Mouse (Mus musculus) right cerebral cortex, postnatal 4 days (tissue): ENCODE measurements around the gene Cd9.

Experiments used
- DNase-seq: peaks from one replicate; pipeline ENCODE4 v3.0.0-alpha.2; 2022

The Cd9 gene

DNA sequence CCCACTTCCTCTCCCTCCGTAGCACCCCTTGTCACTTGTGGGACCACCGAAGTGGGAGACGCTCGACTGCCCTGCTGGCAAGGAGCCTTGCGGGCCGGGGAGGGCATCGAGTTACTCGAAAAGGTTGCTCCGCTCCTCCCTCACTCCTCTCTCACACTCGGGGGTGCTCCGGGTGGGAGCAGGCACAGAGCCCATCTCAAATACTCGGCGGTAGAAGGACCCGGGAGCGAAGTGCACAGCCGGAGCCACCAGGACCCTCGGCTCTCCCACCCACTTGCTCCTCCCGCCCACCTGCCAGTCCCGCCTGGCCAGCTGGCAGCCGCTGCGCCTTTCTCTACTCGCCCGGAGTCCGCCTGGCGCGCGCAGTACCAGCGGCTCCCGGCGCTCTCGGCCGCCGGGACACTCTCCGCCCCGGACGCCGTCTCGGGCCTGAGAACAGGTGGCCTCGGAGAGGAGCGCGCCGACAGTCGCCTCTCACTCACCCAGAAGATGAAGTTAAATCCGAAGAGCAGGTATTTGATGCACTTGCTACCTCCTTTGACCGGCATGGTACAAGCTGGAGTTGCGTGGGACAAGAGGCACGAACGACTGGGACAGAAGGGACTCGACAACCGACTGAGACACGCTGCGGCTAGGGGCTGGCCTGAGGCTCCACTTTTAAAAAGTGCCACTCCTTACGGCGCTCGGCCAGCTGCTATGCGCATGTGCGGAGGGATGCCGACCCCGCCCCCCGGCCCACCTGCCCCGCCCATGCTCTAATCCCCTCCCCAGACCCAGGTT, at the start of gene Cd9:
Gene Cd9 (minus strand): TSS at position 700 of the 780 bp plus-strand sequence.
- DNase-seq = peak; percentile 72

DNA sequence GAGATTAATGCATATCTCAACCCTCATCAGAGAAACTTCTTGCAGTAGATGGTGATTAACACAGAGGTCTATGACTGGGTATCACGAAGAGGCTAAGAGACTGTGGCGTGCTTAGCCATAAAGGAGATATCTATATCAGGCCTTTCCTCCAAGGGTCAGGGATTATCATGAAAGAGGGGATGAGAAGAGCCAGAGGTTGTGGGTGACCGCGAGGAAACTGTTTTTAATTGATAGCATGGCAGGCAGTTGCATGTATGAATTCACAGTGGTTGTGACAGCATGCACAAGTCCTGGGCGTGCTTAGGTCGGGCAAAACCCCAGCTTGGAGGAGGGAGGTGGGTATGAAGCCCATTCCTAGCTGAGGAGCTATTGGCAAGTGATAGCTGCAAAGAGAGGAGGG, 46.7 kb upstream of the Cd9 start:
- no peak for DNase-seq

DNA sequence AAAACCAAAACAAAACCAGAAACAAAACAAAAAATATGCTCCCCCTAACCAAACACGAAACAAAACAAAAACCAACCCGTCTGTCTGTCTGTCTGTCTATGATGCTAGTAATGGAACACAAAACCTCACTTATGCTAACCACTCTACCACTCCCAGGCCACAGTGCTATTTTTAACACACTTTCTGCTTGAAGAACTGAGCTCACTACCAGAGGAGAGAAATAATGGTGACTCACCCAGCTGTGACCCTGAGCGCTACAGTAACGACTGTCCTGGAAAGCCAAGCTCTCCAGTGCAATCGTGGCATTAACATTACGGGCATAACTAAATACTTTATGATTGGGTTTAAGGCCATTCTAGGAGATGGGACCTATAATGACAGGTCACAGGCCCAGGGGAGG, 46.2 kb upstream of the Cd9 start:
- DNase-seq = no peak

DNA sequence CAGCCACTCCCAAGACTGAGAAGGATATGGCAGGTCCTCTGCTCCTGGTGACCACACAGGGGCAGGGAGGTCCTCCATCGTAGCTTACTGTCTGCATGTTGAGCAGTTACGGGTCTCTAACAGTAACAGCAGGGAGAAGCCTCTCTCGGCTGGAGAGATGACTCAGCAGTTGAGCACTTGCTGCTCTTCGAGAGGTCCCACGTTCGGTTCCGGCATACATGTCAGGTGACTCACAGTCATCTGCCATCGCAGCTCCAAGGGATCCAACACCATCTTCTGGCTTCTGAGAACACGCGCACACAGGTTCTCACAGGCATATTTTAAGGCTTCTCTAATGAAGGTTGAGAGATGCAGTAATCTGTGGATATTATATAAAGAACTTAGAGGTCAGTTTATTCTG, 45.6 kb upstream of the Cd9 start:
- no peak for DNase-seq

DNA sequence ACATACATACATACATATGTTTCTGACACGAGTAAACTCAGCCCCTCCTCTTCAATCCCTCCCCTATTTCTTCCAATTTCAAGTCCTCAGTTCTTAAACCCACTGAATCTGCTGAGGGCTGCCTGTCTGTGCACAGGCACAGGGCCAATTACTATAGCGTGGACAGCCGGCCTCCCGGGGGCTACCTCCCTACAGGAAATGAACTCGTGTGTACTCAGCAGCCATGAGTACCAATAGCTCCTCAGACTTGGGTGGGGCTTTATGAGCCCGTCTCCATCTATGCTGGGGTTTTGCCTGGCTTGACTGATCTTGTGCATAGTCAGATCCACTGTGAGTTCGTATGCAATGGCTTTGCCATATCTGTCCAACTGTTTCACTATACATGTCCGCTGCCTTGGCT, 44.8 kb upstream of the Cd9 start:
- DNase-seq = no peak

DNA sequence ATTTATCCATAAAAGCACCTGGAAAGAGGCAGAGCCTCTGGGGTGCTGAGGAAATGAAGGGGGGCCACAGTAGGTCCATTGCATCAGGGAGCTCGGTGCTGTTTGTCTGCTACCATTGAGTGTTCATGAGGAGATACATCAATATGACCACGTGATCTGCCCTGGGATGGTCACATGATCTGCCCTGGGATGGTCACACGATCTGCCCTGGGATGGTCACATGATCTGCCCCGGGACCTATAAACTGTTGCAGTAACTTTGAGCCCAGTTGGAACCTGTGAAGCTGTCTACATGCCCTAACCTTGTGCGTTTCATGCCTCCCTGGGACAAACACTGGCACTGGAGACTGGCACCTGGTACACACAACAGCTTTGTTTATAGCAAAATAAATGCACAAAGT, 43.9 kb upstream of the Cd9 start:
- DNase-seq = no peak

DNA sequence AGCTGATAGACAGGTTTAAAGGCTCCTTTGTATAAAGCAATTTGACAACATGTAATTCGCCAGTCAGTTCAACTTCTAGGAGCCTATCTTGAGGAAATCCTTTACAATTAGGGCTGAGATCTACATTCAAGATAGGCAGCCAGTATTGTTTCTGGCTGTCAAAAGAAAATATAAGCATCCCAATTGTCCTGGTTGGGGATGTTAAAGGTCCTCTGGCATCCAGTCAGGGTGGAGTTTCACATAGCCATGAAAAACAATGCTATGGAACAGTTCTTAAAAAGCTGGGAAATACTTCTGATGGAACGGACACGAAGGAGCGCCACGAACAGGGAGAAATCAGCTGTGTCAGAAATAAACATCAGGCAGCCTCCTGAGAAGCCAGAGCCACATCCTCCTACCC, 40.4 kb upstream of the Cd9 start:
- DNase-seq = no peak

DNA sequence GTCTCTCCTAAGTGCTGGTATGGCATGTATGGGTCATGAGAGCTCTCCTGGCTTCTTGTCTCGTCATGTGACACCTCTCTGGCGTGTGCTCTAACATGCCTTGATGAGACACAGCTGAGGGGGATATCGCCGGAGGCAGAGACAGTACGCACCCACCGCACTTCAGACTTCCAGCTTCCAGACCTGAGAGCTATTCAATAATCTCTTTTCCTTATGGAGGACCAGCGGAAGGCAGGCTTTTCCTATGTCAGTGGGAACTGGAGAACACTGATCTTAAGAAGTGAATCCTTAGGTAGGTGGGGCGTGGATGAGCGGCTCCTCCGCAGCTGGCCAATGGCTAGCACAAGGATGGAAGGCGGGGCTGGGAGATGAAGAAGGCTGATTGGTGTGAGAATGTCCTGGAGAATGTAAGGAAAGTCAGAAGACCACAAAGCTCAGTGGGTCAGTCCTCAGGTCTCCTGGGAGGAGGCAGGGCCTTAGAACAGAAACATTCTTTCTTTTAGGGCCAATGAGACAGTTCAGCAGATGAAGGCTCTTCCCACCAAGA, 38.6 kb upstream of the Cd9 start:
- no peak for DNase-seq

DNA sequence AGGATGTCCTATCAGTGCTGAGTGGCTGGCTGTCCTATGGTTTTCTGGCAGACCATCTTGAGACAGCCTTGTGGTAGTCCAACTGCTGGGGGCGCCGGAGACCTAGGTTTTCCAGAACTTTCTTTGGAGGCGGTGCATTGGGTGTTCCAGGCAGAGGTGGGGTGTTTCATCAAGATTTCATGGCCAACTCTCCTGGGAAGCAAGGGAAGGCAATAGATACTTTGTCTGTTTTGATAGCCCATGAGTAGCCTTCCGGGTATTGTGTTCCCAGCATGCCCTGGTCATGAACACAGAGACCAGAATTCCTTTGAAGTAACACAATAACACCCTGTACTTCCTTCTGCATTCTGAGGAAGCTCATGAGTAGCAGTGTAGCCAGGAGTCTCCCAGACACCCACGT, 34.9 kb upstream of the Cd9 start:
- no peak for DNase-seq

DNA sequence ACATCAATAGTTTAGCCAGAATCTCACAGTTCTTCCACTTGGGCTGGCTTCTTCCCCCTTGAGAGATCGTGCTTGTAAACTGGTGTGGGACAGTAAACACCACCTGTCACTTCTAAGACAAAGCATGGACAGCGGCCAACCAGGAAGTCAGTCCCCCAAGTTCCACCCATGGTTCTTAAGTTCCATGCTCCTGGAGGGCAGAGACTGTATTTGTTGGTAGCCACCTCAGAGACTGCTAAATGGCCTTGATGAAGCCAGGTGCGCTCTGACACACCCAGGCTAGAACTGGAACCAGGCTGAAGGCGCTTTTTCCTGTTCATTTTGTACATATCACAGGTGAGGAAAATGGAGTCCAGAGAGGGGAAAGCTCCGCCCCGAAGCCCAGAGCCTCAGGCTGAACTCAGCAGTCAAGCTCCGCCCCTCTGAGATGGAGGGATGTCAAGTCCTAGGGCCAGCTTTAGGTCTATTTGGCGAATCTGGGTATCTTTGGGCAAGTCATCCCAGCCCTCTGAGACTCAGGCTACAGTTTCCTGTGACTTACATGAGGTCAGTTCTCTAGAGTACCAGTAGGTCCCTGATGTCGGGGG, 34.1 kb upstream of the Cd9 start:
- no peak for DNase-seq

DNA sequence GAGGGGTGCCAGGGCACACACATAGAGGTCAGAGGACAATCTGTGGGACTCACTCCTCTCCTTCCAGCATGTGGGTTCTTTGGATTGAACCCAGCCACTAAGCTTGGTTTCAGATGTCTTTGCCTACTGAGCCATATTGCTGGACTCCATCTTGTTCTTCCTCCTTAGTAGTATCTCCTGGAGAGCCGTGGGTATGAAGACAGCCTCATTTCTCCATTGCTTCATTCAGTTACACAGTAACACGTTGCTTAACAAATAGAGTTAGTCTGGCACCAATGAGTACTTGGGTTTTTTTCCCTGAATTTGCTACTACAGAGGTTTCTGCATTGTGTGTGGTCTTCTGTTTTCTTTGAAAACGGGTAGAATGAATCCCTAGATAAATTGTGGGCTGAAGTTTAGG, 31.5 kb upstream of the Cd9 start:
- no peak for DNase-seq

DNA sequence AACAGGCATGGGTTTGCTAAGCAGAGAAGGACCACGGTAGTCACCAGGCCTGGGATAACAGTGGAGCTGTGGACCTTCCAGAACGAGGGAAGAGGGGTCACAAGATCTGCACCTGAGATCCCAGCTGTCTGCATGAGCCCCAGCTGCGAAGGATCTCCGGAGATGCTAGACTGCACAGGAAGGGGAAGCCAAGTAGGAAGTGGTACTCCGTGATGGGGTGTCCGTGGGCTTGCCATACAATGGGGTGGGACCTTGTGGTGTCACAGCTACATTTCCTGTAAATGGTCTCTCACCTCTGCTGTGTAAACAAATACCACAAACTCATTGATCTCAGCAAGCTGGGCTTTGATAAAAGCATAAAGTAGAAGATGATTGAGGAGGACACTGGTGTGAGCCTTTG, 29.4 kb upstream of the Cd9 start:
- no peak for DNase-seq

DNA sequence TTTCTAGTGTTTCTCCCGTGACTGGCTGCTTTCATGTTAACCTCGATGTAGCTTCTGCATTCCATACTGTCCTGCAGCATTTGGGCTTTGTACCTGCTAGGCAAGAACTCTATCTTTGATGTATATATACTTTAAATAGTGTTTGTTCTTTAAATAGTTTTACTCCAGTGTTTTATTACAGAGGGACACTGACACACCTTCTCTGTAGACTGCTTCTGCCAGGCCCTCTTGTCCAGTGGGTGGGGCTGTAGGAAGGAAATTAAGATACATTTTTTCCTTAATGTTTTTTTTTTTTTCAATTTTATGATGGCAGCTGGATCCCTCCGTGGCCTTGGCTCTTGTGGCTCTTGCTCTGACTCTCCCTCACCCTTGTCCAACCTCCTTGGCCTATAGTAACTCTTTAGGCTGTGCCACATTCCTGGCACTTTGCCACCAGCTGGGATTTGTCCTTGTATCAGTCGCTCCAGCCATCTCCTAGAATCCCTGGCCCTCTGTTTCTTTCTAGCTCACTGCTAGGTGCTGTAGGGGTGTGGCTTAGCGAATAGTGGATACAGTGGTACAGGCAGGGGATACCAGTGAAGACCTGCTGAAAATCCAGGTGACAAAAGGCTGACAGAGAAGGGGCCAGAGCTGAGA, 27.1 kb upstream of the Cd9 start:
- DNase-seq = no peak

DNA sequence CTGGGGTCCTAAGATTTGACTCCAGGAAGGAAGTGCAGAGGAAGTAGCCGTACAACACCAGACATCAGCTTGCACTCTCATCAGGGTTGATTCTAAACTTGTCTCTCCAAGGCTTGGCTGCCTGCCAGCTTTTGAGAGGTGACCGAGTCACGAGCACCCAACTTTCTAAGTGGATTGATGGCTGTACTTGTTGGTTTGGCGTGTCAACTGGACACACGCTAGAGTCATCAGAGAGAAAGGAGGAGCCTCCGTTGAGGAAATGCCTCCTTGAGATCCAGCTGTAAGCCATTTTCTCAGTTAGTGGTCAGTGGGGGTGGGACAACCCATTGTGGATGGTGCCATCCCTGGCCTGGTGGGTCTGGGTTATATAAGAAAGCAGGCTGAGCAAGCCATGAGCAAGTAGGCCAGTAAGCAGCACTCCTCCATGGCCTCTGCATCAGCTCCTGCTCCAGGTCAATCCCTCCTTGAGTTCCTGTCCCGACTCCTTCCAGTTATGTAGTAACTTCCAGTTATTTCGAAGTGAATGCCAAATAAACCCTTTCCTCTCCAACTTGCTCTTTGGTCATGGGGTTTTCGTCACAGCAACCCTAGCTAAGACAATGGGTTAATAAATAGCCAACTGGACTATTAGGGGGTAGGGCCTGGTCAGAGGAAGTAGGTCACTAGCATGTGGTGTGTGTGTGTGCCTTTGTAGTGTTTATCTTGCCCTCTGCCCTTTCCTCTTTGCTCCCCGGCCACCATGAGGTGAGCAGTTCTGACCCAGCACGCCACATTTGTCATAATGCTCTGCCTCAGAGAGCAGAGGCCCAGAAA, 21.1 kb upstream of the Cd9 start:
- DNase-seq = peak; percentile 26

DNA sequence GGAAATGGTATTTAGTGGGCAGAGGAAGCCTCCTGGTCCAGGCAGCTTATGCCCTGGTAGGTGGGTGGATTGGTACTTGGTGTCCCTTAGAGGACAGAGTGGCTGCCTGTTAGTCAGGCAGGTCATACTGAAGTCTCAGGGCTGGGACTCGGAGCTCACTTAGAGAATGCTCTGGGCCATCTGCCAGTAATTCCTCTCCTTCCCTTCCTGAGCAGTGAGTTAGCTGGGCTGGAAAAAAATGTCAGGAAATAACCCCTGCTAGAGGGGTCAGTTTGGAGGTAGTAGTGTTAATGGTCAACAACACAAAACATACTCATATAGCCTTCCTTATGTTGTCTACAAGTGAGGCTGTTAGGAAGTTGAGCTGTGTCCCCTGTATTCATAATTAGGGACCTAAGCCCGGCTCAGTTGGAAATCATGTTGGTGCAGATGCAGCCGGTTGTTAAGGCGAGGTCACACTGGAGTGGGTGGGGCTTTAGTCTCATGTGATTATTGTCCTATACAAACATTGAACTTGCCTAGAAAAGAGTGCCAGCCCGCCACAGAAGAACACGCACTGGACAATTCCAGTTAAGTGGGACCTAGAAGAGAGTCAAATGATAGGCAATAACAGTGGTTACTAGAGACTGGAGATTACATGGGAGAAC, 18.5 kb upstream of the Cd9 start:
- DNase-seq = no peak

DNA sequence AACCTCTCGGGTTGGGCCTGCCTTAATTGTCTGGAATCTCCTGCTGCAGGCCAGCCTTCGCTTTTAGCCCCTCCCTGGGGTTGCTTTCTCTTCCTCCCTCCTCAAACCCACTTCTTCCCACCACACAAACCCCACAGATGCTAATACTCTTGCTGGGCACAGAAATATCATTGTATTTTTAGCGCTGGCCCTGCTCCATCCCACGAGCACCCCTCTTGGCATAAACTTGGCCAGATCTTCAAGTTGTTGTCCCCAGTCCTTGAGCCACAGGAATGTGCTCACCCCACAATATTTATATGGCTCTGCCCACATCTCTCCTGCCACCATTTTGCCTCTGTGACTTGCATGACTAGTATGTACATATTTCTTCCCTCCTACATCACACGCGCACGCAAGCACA, 16.6 kb upstream of the Cd9 start:
- DNase-seq = no peak

DNA sequence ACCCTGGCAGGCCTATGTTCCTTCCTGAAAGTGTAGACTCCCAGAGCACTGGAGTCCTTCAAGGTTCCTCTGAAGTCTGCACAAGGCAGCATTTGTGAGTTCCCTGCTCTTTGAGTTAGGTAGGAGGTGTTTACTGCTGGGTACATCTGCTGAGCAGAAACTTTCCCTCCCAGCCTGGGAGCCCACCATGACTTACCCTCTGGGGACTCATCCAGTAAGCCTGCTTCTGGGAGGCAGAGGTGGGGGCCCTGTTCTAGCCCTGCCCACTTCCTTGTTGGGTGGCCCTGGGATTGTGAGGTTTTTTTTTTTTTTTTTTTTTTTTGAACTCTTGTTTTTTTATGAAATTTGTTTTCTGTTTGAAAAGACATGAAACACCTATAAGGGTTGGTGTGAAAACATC, 16.1 kb upstream of the Cd9 start:
- no peak for DNase-seq

DNA sequence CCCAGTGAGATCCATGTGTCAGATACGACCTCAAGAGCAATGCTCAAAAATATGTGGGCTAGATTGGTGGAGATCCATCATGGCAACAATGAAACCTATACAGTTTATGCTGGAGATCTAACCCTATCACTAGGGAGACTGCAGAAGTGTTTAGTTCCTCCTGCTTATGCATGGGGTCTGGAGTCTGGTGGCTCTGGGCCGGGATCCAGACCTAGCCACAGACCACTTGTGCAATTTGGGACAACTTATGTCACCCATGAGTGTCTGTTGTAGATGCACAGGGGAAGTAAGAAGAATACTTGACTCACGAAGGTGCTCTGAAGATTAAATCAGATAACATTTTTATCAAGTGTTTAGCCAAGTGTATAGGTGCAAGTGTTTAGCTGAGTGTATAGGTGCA, 15.2 kb upstream of the Cd9 start:
- no peak for DNase-seq

DNA sequence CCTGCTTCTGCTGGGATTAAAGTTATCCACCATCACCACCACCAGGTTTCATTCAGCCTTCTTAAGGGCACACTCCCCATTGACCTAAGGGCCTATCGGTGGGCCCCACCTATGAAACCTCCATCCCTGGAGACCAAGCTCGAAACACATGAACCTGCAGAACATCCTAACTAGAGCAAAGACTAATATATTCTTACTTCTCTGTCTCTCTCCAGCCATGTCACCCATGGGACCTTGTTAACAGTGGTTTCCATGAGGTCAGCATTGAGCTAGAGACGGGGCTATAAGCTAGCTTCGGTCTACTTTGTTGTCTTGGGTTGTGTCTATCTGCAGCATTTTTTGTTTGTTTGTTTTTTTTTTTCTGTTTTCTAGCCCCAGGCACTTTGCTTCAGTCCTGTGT, 11.8 kb upstream of the Cd9 start:
- no peak for DNase-seq

DNA sequence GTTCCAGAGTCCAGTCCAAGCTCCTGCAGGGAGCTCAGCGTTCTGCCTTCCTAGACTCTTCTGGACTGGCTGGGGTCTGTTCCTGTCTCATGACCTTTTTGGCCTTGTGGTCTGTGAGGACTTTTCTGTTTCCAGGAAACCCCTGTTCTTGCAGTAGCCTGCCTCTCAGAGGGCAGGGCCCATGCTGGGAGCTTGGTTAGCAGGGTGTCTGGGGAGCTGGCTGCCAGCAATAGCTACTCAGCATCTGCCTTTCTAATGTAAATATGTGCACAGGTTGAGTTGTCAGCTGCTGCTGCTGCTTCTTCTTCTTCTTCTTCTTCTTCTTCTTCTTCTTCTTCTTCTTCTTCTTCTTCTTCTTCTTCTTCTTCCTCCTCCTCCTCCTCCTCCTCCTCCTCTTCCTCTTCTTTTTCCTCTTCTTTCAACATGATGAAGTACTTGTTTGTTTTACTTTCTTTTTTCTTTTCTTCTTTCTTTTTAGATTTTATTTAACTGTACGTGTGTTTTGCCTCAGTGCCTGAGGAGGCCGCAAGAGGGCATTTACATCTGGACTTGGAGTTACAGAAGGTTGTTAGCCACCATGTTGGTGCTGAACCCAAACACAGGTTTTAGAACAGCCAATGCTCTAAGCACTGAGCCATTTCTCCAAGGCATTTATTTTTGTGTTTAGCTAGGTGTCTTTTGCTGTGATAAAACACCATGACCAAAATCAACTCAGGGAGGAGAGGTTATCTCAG, 10.2 kb upstream of the Cd9 start:
- DNase-seq = no peak

DNA sequence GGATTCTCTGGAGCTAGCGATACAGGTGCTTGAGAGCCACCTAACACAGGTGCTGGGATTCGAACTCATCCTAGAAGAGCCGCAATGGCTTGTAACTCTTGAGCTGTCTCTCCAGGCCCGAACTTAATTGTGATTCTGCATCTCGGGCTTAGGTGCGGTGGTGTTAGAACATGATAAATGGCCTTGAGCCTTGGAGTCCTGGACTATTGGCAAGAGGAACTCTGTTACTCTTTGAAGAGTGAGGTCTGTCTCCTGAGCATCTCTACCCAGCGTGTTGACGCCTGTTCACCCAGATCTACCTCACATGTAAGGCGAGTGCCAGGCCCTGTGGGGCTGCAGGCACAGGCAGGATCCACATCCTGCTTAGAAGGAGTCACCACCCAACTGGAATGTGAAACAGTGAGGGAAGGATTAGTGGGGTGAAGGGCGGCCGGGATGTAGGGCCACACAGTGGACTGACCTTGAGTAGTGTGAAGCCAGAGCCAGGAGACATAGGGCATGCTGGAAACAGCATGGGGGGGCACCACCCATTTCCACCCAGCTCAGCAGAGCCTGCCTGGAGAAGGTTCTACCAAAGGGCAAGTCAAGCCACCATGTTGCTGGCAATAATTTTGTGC, 8.7 kb upstream of the Cd9 start:
- no peak for DNase-seq

DNA sequence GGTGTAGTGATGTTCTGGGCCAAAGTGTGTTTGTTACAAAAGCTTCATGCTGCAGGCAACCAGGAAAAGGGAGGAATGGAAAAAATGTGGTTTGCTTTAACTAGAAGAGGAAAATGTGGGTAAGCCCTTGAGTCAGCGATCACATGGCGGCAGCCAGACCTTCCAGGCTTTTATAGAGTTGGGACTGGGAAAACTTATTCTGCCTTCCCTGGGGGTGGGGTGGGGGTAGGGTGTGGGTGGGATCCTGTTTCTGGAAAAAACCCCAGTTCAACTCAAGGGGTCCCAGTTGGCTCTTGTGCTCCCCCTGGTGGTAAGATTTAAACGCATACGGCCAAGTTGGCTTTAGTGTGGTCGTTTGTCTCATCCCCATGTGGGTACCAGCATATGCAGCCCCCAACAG, 3.5 kb upstream of the Cd9 start:
- DNase-seq = peak; percentile 20
